Mouse (Mus musculus) spleen, adult 2 months (tissue): Measurements from ENCODE around the gene Tor2a.

Source experiments
- CTCF ChIP-seq: fragments of 200-500 bp; IDR thresholded peaks from 2 replicates; pipeline ENCODE4 v1.5.1; 2011; ENCODE audit warnings: mild to moderate bottlenecking, inconsistent platforms; ENCODE audit not compliant: insufficient read depth, insufficient read length, insufficient replicate concordance; ENCODE audit errors: extremely low read depth
- POLR2A ChIP-seq: fragments of 200-500 bp; IDR thresholded peaks from 2 replicates; pipeline ENCODE4 v1.6.1; 2011; ENCODE audit warnings: low read depth, low read length, inconsistent platforms

- TF ChIP-seq CTCF (no peak), POLR2A (no peak)
Observed at GRCm38 (mm10) chr2:32779714-32780113, 22.7 kb downstream of the Tor2a start.
